Mouse (Mus musculus) MEL (cell line): ENCODE measurements at regions not wholly inside any gene's neighbourhood (a gene's known extent, or its start where the extent isn't known, plus 50 kb on each side); places are given as distances from the start of the nearest gene placed in this dataset.
"Not testable (repeated sequence)": the region's sequence is repeated elsewhere in the genome, so short reads cannot be mapped to it uniquely, and the experiment has no call there.

Source experiments
- DNase-seq: peaks from one replicate; pipeline ENCODE4 v3.0.0; 2011; ENCODE audit warnings: low read depth, low spot score
- H3K27ac ChIP-seq: 2 replicates; pipeline ENCODE4 v1.5.1; 2012; ENCODE audit warnings: low read depth, mild to moderate bottlenecking, control low read depth, low read length, moderate library complexity; ENCODE audit not compliant: control insufficient read depth
- H3K27me3 ChIP-seq, 2 experiments: fragments of 150-350 bp in 1 of 2; sonication (generic) in 1 of 2; 2 replicates each; pipeline ENCODE4 v1.6.1; 2012; ENCODE audit warnings: low read length in 2 of 2, mild to moderate bottlenecking in 2 of 2, improper control_type of control experiment in 1 of 2, moderate library complexity in 1 of 2; ENCODE audit not compliant: insufficient read depth in 2 of 2, control insufficient read depth in 1 of 2
- H3K36me3 ChIP-seq, 2 experiments: 2 replicates each; pipeline ENCODE4 v1.6.1; 2012 to 2014; ENCODE audit warnings: low read length in 2 of 2, improper control_type of control experiment in 1 of 2, inconsistent platforms in 1 of 2, mild to moderate bottlenecking in 1 of 2; ENCODE audit not compliant: insufficient read depth in 2 of 2, control insufficient read depth in 1 of 2
- H3K4me1 ChIP-seq, 2 experiments: fragments of 150-350 bp in 1 of 2; sonication (generic) in 1 of 2; 2 replicates each; pipeline ENCODE4 v1.6.1; 2012; ENCODE audit warnings: low read length in 2 of 2, improper control_type of control experiment in 1 of 2, mild to moderate bottlenecking in 1 of 2; ENCODE audit not compliant: insufficient read depth in 2 of 2, control insufficient read depth in 1 of 2
- H3K4me3 ChIP-seq, 2 experiments: fragments of 150-350 bp in 1 of 2; sonication (generic) in 1 of 2; 2 replicates each; pipeline ENCODE4 v1.5.1; 2012; ENCODE audit warnings: low read depth in 2 of 2, low read length in 2 of 2, mild to moderate bottlenecking in 2 of 2, moderate library complexity in 2 of 2, control low read depth in 1 of 2, improper control_type of control experiment in 1 of 2; ENCODE audit not compliant: control insufficient read depth in 1 of 2, insufficient read depth in 1 of 2
- H3K79me2 ChIP-seq: 2 replicates; pipeline ENCODE4 v1.6.1; 2012; ENCODE audit warnings: mild to moderate bottlenecking, low read length, moderate library complexity; ENCODE audit not compliant: control insufficient read depth, poor library complexity, insufficient read depth
- H3K9ac ChIP-seq: 2 replicates; pipeline ENCODE4 v1.6.1; 2012; ENCODE audit warnings: low read depth, mild to moderate bottlenecking, control low read depth, low read length, moderate library complexity; ENCODE audit not compliant: control insufficient read depth, poor library complexity, severe bottlenecking
- H3K9me3 ChIP-seq: fragments of 150-350 bp; sonication (generic); replicated peaks from 2 replicates; pipeline ENCODE4 v1.6.1; 2012; ENCODE audit warnings: mild to moderate bottlenecking, low read length, improper control_type of control experiment, moderate library complexity; ENCODE audit not compliant: insufficient read depth
- CTCF ChIP-seq, 3 experiments: IDR thresholded peaks in 2 of 3; conservative IDR thresholded peaks in 1 of 3; 2 replicates each; pipeline ENCODE4 v1.5.1; 2011 to 2012; ENCODE audit warnings: low read length in 3 of 3, low read depth in 2 of 3, mild to moderate bottlenecking in 2 of 3, improper control_type of control experiment in 1 of 3, inconsistent platforms in 1 of 3, mixed read lengths in 1 of 3, moderate library complexity in 1 of 3; ENCODE audit not compliant: control insufficient read depth in 1 of 3, insufficient read depth in 1 of 3, poor library complexity in 1 of 3, severe bottlenecking in 1 of 3
- RAD21 ChIP-seq: IDR thresholded peaks from 2 replicates; pipeline ENCODE4 v1.6.1; 2011; ENCODE audit warnings: mild to moderate bottlenecking, low read depth, low read length, improper control_type of control experiment
- SMC3 ChIP-seq: IDR thresholded peaks from 2 replicates; pipeline ENCODE4 v1.6.1; 2011; ENCODE audit warnings: low read depth, low read length, improper control_type of control experiment

- not testable (repeated sequence) for H3K27me3 ChIP-seq, H3K9ac ChIP-seq, H3K79me2 ChIP-seq, H3K4me1 ChIP-seq, H3K36me3 ChIP-seq, H3K4me3 ChIP-seq, H3K27ac ChIP-seq, H3K9me3 ChIP-seq
- TF ChIP-seq CTCF (IDR thresholded peaks at IDR 0.05 in 2 of 3, conservative IDR thresholded peaks at IDR 0.05 in 1 of 3; ENCODE audit: control insufficient read depth in 1 of 3, insufficient read depth in 1 of 3, low read depth in 2 of 3, low read length in 3 of 3, poor library complexity in 1 of 3, severe bottlenecking in 1 of 3), result peak in 2 of 3 experiments; percentile 27 to 35; a peak in 3 of 6 replicates
- TF ChIP-seq RAD21, result 0 out of 2 replicates have a peak, but pooled peaks have one; percentile 19
- peak; percentile 30 for DNase-seq
Observed at GRCm38 (mm10) chr14:53665681-53666080, 588.2 kb downstream of the Dad1 start.

DNA sequence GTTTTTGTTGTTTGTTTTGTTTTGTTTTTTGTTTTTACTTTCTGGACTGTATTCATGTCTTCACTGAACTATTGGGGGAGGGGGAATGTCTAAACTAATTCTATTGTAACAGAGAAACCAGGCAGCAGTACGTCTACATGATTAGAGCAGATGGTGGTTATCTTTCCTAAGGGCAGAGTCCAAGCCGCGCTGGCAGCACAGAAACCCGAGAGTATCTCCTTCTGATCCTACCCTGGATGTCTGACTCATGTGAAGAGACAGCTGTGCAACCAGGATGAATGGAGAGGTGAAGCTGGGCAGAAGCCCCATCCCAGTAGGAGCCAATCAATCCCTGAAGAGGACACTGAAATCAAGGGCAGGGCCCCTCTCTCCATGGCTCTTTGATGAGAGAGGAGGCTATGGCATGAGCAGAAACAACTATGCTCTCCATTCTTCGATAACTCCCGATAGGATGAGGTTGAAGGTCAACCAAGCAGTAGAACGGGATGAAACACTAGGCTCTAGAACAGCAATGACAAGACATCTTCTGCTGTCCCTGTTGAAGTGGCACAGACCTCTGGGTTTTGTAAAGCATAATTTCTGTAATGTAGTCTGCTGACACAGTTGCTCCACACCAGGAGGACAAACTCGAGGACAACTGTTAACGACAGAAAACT is 591.1 kb downstream of the Dad1 start:
- H3K9ac ChIP-seq, DNase-seq, H3K27ac ChIP-seq, H3K36me3 ChIP-seq, H3K9me3 ChIP-seq, H3K27me3 ChIP-seq, H3K4me3 ChIP-seq, H3K79me2 ChIP-seq, H3K4me1 ChIP-seq: not testable (repeated sequence)

GRCm38 (mm10) chr14:53654669-53655068 is 599.2 kb downstream of the Dad1 start:
- not testable (repeated sequence) for H3K9ac ChIP-seq, H3K4me3 ChIP-seq, H3K4me1 ChIP-seq, H3K27me3 ChIP-seq, H3K27ac ChIP-seq, H3K9me3 ChIP-seq, H3K79me2 ChIP-seq, H3K36me3 ChIP-seq, DNase-seq
- TF ChIP-seq SMC3 (peak; percentile 30; the same call in 1 of the 2 replicates), CTCF (IDR thresholded peaks at IDR 0.05 in 2 of 3, conservative IDR thresholded peaks at IDR 0.05 in 1 of 3; ENCODE audit: control insufficient read depth in 1 of 3, insufficient read depth in 1 of 3, low read depth in 2 of 3, low read length in 3 of 3, poor library complexity in 1 of 3, severe bottlenecking in 1 of 3) (peak in 2 of 3 experiments; percentile 30 to 66; a peak in 3 of 6 replicates)

DNA sequence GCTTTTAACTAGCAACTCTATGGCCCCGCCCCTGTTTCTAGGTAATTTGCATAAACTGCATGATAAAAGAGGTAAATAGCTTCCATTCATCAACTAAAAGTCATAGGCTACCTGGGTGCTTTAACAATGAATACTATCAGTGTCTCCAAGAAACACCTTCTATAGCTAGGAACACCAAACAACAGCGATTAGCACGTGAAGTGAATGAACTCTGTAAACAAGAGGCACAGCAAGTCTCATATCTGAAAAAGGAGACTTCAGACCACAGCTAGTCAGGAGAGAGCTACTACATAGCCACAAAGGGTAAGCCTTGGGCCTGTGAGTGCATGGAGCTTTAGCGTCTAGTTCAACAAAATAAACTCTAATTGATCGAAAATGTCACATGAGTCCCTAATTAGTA is 602.8 kb downstream of the Dad1 start:
- DNase-seq, H3K79me2 ChIP-seq, H3K4me1 ChIP-seq, H3K9ac ChIP-seq, H3K27ac ChIP-seq, H3K9me3 ChIP-seq, H3K36me3 ChIP-seq, H3K4me3 ChIP-seq, H3K27me3 ChIP-seq: not testable (repeated sequence)

- H3K4me1 ChIP-seq, result not testable (repeated sequence)
Observed at GRCm38 (mm10) chr14:53649189-53649588, 604.7 kb downstream of the Dad1 start.

GRCm38 (mm10) chr14:53640441-53640840 is 613.5 kb downstream of the Dad1 start:
- H3K4me3 ChIP-seq, H3K4me1 ChIP-seq, H3K79me2 ChIP-seq, H3K36me3 ChIP-seq, H3K27me3 ChIP-seq, DNase-seq, H3K27ac ChIP-seq, H3K9ac ChIP-seq, H3K9me3 ChIP-seq: not testable (repeated sequence)

More at GRCm38 (mm10) chr14:53649189-53649588, 604.7 kb downstream of the Dad1 start:
- H3K9me3 ChIP-seq, H3K79me2 ChIP-seq, H3K9ac ChIP-seq, H3K27ac ChIP-seq, H3K4me3 ChIP-seq, H3K27me3 ChIP-seq, DNase-seq, H3K36me3 ChIP-seq: not testable (repeated sequence)

GRCm38 (mm10) chr14:53637664-53638063 is 616.2 kb downstream of the Dad1 start:
- H3K4me3 ChIP-seq, DNase-seq, H3K4me1 ChIP-seq, H3K9ac ChIP-seq, H3K27ac ChIP-seq, H3K36me3 ChIP-seq, H3K27me3 ChIP-seq, H3K9me3 ChIP-seq, H3K79me2 ChIP-seq: not testable (repeated sequence)
